Mouse (Mus musculus) megakaryocyte, embryonic 14.5 days (primary cell): ENCODE measurements around the gene Exoc3l2.

ENCODE experiments used
- FLI1 ChIP-seq: IDR thresholded peaks from 2 replicates; pipeline ENCODE4 v1.6.1; 2012; ENCODE audit warnings: low read length, inconsistent platforms, mixed read lengths
- GATA1 ChIP-seq: IDR thresholded peaks from 3 replicates; pipeline ENCODE4 v1.6.1; 2012; ENCODE audit warnings: mixed read lengths, low read length, inconsistent platforms, borderline replicate concordance

DNA sequence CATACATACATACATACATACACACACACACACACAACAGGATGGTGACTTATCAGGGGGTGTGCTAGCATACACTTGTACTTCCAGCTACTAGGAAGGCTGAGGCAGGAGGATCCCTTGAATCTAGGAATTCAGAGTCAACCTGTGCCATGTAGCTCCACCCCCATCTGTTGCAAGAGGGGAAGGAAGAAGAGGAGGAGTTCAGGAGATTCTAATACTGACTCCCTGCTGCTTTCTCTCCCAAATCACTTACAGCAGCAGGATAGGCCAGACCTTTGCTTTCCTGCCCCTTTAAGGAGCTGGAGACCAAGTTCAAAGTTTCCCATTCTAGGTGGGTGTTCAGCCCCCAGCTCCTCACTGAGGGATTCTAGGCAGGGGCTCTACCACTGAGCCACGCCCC, 22.4 kb downstream of the Exoc3l2 start:
- no peak for TF ChIP-seq GATA1
- no peak for TF ChIP-seq FLI1
